Mouse (Mus musculus) limb, embryonic 15.5 days (tissue): Measurements from ENCODE around the gene Uba3. TPM values are rescaled to one million over a fixed set of nuclear protein-coding genes. Genes with fewer than 3 reads are reported as not detected.

Source experiments
- ATAC-seq: fragments of 200-750 bp; cut with Nextera tagmentation; 2 replicates; pipeline ENCODE4 v1.8.0; 2017; ENCODE audit warnings: low read depth, moderate TSS enrichment; ENCODE audit not compliant: insufficient number of reproducible peaks, low FRiP score, low TSS enrichment
- H3K27ac ChIP-seq: fragments of 300-500 bp; sonication (generic); 2 replicates; pipeline ENCODE4 v1.5.1; 2015; ENCODE audit warnings: moderate library complexity, mild to moderate bottlenecking, inconsistent platforms
- H3K27me3 ChIP-seq: fragments of 300-500 bp; sonication (generic); 2 replicates; pipeline ENCODE4 v1.6.1; 2015; ENCODE audit warnings: inconsistent platforms
- H3K36me3 ChIP-seq: fragments of 300-500 bp; sonication (generic); 2 replicates; pipeline ENCODE4 v1.6.1; 2015; ENCODE audit warnings: inconsistent platforms
- H3K4me1 ChIP-seq: fragments of 300-500 bp; sonication (generic); 2 replicates; pipeline ENCODE4 v1.6.1; 2015; ENCODE audit warnings: inconsistent platforms
- H3K4me2 ChIP-seq: fragments of 300-500 bp; sonication (generic); 2 replicates; pipeline ENCODE4 v1.6.1; 2015; ENCODE audit warnings: mild to moderate bottlenecking, inconsistent platforms
- H3K4me3 ChIP-seq: fragments of 300-500 bp; sonication (generic); 2 replicates; pipeline ENCODE4 v1.5.1; 2015; ENCODE audit warnings: mild to moderate bottlenecking, inconsistent platforms
- H3K9ac ChIP-seq: fragments of 300-500 bp; sonication (generic); 2 replicates; pipeline ENCODE4 v1.6.1; 2015; ENCODE audit warnings: inconsistent platforms
- H3K9me3 ChIP-seq: fragments of 300-500 bp; sonication (generic); 2 replicates; pipeline ENCODE4 v1.6.1; 2016; ENCODE audit warnings: inconsistent platforms
- WGBS: fragments of 180-500 bp; shearing (Covaris S2); methylation state at CpG from one replicate; pipeline ENCODE4 v1.1.7; 2015; 5-methylcytosine and 5-hydroxymethylcytosine counted together
- polyA plus RNA-seq: library from polyadenylated mRNA; unstranded; fragments of >200 nt; fragmentation: Nextera tagmentation; extraction: Ambion mirVana; gene quantifications from 2 replicates; pipeline ENCODE4 v1.2.1, GENCODE M21; 2015

Gene Uba3
- polyA plus RNA-seq, 1 experiment from 2014 or later, result 77.0 TPM

DNA sequence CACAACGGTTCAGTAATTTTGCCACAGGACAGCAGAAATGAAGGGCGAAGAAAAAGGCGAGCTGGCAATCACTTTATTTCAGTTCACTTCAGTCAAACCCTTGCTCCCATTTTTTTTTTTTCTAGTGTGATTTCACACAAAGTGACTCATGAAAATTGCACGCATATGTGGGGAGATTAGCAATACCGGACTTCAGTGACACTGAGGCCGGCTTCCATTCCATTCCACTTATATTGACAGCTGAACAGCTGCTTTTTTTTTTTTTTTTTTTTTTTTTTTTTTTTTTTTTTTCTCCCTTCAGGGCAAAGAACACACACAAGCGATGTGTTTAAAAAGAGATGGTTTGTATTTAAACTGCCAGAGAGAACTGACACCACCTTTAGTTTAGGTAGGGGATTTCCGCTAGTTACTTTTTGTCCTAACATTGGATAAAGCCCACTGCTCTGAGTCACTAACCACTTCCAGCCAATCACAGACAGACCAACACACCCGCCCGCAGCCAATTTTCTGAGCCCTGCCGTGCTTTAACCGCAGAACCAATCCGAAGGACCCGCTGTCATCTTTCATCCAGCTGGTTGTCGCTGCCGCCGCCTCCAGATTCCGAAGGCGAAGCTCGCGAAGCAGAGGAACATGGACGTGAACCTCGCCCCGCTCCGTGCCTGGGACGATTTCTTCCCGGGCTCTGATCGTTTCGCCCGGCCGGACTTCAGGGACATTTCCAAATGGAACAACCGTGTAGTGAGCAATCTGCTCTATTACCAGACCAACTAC, 4.9 kb upstream of the Uba3 start, which contains the start of gene Arl6ip5:
Gene Arl6ip5, plus strand, starts transcription at position 499 of the 771 bp plus-strand sequence.
- Histone ChIP-seq H3K27me3 (no peaks in the 10 kb centered on the region), H3K4me1 (peaks cover 7% of the 10 kb centered on the region; the same call in 1 of the 2 replicates), H3K9ac (peak within 1 kb of the TSS; percentile 50), H3K4me2 (peak within 1 kb of the TSS; percentile 76), H3K4me3 (peak within 1 kb of the TSS; percentile 68), H3K9me3 (no peaks in the 10 kb centered on the region), H3K36me3 (no peaks in the 10 kb centered on the region; the same call in 1 of the 2 replicates), H3K27ac (peak within 1 kb of the TSS; percentile 67)
- peak; percentile 76 for ATAC-seq
- 8% methylated on average over 32 of the region's 32 CpGs for WGBS

- Histone ChIP-seq H3K4me2 (no peak overlapping the region), H3K9ac (no peak overlapping the region)
These were observed 4.3 kb upstream of the Uba3 start for GRCm38 (mm10) chr6:97209751-97210150.

GRCm38 (mm10) chr6:97209201-97209600, 3.8 kb upstream of the Uba3 start:
- ATAC-seq, result no peak
- Histone ChIP-seq H3K27me3 (no peaks in the 10 kb centered on the region), H3K9ac (no peak overlapping the region), H3K36me3 (no peaks in the 10 kb centered on the region), H3K27ac (no peak overlapping the region), H3K4me2 (no peak overlapping the region), H3K4me3 (no peak overlapping the region), H3K9me3 (no peaks in the 10 kb centered on the region), H3K4me1 (peaks cover 10% of the 10 kb centered on the region; the same call in 1 of the 2 replicates)
- 59% methylated on average over 3 of the region's 3 CpGs for WGBS

More at GRCm38 (mm10) chr6:97209751-97210150, 4.3 kb upstream of the Uba3 start:
- no peak overlapping the region for H3K4me3 ChIP-seq
- H3K36me3 ChIP-seq, result no peaks in the 10 kb centered on the region
- H3K27me3 ChIP-seq, result no peaks in the 10 kb centered on the region
- peaks cover 7% of the 10 kb centered on the region; the same call in 1 of the 2 replicates for H3K4me1 ChIP-seq
- H3K9me3 ChIP-seq, result no peaks in the 10 kb centered on the region
- no peak for ATAC-seq
- WGBS, result 94% methylated on average over 4 of the region's 4 CpGs
- H3K27ac ChIP-seq, result no peak overlapping the region

- H3K27ac ChIP-seq, result no peak overlapping the region
- no peak overlapping the region for H3K4me3 ChIP-seq
- H3K4me1 ChIP-seq, result peaks cover 15% of the 10 kb centered on the region; the same call in 1 of the 2 replicates
- no peaks in the 10 kb centered on the region for H3K9me3 ChIP-seq
- no peak overlapping the region for H3K9ac ChIP-seq
- 43% methylated on average over 3 of the region's 3 CpGs for WGBS
- H3K36me3 ChIP-seq, result no peaks in the 10 kb centered on the region
- H3K27me3 ChIP-seq, result no peaks in the 10 kb centered on the region
- no peak overlapping the region for H3K4me2 ChIP-seq
- no peak for ATAC-seq
These were observed 3.0 kb upstream of the Uba3 start for GRCm38 (mm10) chr6:97208406-97208805.

DNA sequence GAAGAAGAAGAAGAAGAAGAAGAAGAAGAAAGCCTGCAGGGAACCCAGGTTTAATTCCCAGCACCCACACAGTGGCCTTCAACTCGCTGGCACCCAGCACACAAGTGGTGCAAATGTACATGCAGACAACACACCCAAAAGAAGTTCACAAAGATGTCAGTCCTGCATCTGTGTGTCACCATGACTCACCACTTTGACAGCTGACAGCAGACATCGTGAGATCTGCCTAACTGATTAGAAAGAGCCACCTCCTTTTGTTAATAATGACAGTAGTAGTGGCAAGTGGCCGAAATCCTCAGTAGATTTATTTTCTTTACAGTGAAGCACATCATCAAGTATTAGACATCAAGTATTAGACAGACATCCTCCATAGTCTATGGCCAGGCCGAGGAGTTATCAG, 1.6 kb upstream of the Uba3 start:
- H3K27ac ChIP-seq, result no peak overlapping the region
- no peak overlapping the region for H3K4me3 ChIP-seq
- no peak overlapping the region for H3K4me2 ChIP-seq
- WGBS, result 68% methylated on average over 4 of the region's 4 CpGs
- H3K4me1 ChIP-seq, result peaks cover 13% of the 10 kb centered on the region; the same call in 1 of the 2 replicates
- no peaks in the 10 kb centered on the region for H3K27me3 ChIP-seq
- ATAC-seq, result no peak
- H3K9ac ChIP-seq, result no peak overlapping the region
- H3K9me3 ChIP-seq, result no peaks in the 10 kb centered on the region
- H3K36me3 ChIP-seq, result no peaks in the 10 kb centered on the region

DNA sequence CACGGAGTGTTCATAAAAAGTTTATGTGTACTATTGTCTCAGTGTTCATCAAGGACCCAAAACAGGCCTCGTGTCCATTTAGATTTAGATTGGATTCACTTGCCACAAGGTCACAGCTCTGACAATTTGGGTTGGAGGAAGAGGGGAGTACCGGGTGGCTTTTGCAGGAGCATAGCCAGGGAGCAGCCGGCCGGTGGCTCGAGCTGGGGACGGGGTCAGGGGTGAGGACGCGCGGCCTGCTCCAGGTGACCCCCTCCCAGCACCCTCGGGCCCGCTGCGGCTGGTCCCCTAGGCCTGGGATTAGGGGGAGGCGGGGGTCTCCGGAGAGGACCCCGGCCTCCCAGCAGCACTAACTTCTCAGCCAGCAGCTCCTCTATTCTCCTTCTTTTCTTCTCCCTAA, 495 bp downstream of the Uba3 start:
- under 1% methylated on average over 16 of the region's 16 CpGs for WGBS
- Histone ChIP-seq H3K4me3 (peak overlapping the region; percentile 86), H3K4me1 (peaks cover 10% of the 10 kb centered on the region; the same call in 1 of the 2 replicates), H3K27ac (peak overlapping the region; percentile 85), H3K4me2 (peak overlapping the region; percentile 65), H3K9ac (peak overlapping the region; percentile 95), H3K9me3 (no peaks in the 10 kb centered on the region), H3K27me3 (no peaks in the 10 kb centered on the region), H3K36me3 (peaks cover 5% of the 10 kb centered on the region; the same call in 1 of the 2 replicates)
- ATAC-seq, result 0 out of 2 replicates have a peak, but pooled peaks have one; percentile 42

DNA sequence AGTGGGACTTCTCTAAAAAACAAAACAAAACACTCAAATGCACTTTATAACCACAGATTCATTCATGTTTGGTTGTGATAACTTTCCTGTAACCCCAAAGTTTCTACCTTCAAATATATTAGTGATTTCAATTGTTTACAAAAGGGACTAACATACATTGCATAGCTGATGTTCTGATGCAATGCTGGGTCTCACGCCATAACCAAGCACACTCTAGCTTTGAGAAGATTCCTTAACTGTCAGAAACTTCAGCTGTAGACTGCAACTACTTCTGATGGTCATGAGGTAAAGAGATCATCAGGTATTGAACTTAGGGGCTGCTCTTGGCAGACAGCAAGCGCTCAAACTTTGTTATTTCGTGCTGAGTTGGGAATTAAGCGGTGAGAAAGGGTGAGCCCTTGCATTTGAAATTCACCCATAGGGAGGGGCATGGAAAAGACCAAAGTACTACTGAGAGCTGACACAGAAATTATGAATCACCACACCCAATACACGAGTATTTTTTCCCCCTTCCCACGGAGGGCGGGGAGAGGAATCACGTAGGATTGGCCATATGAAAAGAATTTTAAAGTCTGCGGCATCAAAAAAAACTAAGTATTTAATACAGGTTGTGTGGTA, 1.1 kb downstream of the Uba3 start:
- Histone ChIP-seq H3K27ac (peak overlapping the region; percentile 85; the same call in 1 of the 2 replicates), H3K4me3 (peak overlapping the region; percentile 86), H3K27me3 (no peaks in the 10 kb centered on the region)

GRCm38 (mm10) chr6:97202477-97202876, 3.0 kb downstream of the Uba3 start:
- WGBS, result 87% methylated on average over 3 of the region's 3 CpGs
- no peak overlapping the region for H3K27ac ChIP-seq
- no peaks in the 10 kb centered on the region for H3K9me3 ChIP-seq
- no peak overlapping the region for H3K4me3 ChIP-seq
- peaks cover 10% of the 10 kb centered on the region; the same call in 1 of the 2 replicates for H3K4me1 ChIP-seq
- H3K4me2 ChIP-seq, result no peak overlapping the region
- peaks cover 14% of the 10 kb centered on the region for H3K36me3 ChIP-seq
- H3K9ac ChIP-seq, result no peak overlapping the region
- ATAC-seq, result no peak
- no peaks in the 10 kb centered on the region for H3K27me3 ChIP-seq

More for the DNA sequence above, 1.1 kb downstream of the Uba3 start:
- Histone ChIP-seq H3K4me2 (peak overlapping the region; percentile 65), H3K36me3 (peaks cover 5% of the 10 kb centered on the region; the same call in 1 of the 2 replicates), H3K9ac (peak overlapping the region; percentile 95; the same call in 1 of the 2 replicates), H3K4me1 (peaks cover 10% of the 10 kb centered on the region; the same call in 1 of the 2 replicates), H3K9me3 (no peaks in the 10 kb centered on the region)
- ATAC-seq, result no peak
- WGBS, result 9% methylated on average over 9 of the region's 9 CpGs

GRCm38 (mm10) chr6:97200437-97200836, 5.0 kb downstream of the Uba3 start:
- ATAC-seq, result no peak
- H3K27me3 ChIP-seq, result no peaks in the 10 kb centered on the region
- WGBS, result 61% methylated on average over 3 of the region's 3 CpGs
- H3K9ac ChIP-seq, result no peak overlapping the region
- H3K4me3 ChIP-seq, result no peak overlapping the region
- peaks cover 29% of the 10 kb centered on the region for H3K36me3 ChIP-seq
- no peaks in the 10 kb centered on the region for H3K9me3 ChIP-seq
- H3K4me2 ChIP-seq, result no peak overlapping the region
- no peak overlapping the region for H3K27ac ChIP-seq
- peaks cover 10% of the 10 kb centered on the region; the same call in 1 of the 2 replicates for H3K4me1 ChIP-seq

DNA sequence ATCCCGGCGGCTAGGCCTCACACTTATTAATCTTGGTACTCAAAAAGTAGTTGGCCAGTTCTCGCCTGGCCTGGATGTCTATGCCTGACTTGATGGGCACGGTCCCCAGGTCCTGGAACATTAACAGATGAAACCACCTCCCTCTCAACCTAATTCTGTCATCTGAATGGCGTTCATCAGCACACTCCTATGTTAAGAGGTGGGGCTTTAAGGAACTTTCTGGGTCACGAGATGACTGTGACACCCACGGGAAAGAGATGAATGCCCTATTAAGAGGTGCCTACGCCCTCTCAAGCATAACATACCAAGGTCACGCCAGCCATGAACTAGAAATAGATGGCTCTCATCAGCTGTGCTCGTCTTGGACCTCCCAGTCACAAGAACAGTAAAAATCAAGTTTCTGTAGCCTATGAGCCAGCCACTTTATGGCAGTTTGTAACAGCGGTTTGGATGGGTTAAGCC, 26.0 kb downstream of the Uba3 start:
- Histone ChIP-seq H3K4me3 (peak overlapping the region; percentile 92), H3K36me3 (peaks cover 17% of the 10 kb centered on the region; the same call in 1 of the 2 replicates), H3K27me3 (no peaks in the 10 kb centered on the region), H3K9ac (peak overlapping the region; percentile 89), H3K4me1 (peaks cover 15% of the 10 kb centered on the region), H3K4me2 (peak overlapping the region; percentile 59), H3K9me3 (no peaks in the 10 kb centered on the region), H3K27ac (peak overlapping the region; percentile 93)
- ATAC-seq, result peak; percentile 66
- 5% methylated on average over 11 of the region's 11 CpGs for WGBS

DNA sequence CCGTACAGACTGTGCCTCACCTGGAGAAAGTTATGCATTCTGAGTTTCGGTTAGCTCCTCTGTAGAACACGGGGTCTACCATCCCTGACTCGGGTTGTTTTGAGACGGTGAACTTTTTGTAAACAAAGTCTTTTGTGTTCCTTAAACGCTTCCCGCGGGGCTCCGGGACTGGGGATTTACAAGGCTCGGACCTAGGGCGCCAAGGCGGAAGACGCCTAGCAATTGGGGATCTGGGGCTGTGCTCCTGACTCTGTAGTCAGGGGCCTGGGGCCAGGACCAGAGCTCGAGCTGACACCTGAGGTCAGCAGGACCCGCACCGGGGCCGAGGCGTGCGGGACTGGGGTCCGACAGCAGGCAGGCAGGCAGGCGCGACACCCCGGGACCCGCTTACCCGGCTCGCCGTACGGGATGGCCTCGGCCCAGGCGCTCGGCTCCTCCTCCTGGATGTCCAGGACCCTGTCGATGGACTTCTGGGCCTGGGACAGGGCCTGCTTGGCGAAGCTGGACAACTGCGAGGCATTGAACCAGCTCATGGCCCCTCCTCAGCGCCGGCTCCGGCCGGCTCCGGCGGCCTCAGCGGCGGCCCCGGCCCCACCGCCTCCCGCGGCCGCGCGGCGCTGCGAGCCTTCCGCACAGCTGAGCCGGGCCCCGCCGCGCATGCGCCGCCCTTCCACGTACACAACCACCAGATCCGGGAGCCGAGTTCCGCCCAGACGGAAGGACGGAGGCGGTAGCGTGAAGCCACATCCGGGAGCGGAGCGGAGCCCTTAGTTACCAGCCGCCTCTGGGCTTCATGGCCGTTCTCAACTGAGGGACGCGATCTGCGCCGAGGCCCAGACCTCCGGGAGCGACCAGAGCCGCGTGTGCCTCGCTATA, 26.7 kb downstream of the Uba3 start, which contains the start of gene Tmf1:
Gene Tmf1, minus strand, starts transcription at position 632 of the 876 bp plus-strand sequence.
- Histone ChIP-seq H3K4me1 (peaks cover 15% of the 10 kb centered on the region), H3K27me3 (no peaks in the 10 kb centered on the region), H3K4me3 (peak within 1 kb of the TSS; percentile 92), H3K9ac (peak within 1 kb of the TSS; percentile 89), H3K27ac (peak within 1 kb of the TSS; percentile 93), H3K36me3 (peaks cover 15% of the 10 kb centered on the region; the same call in 1 of the 2 replicates), H3K4me2 (peak within 1 kb of the TSS; percentile 59), H3K9me3 (no peaks in the 10 kb centered on the region)
- WGBS, result under 1% methylated on average over 80 of the region's 80 CpGs
- peak; percentile 97 for ATAC-seq
